Mouse (Mus musculus) myocyte (in vitro differentiated cells): ENCODE results near the gene Hoxc9. TPM values are rescaled to one million over a fixed set of nuclear protein-coding genes. Genes with fewer than 3 reads are reported as not detected.
A peak's percentile ranks its signal among the peaks of the same experiment; 100 is the strongest.

Experiments
- H3K27me3 ChIP-seq: one replicate; pipeline ENCODE4 v1.6.1; 2011; ENCODE audit not compliant: control insufficient read depth, insufficient read depth, insufficient read length
- H3K36me3 ChIP-seq: one replicate; pipeline ENCODE4 v1.6.1; 2011; ENCODE audit not compliant: control insufficient read depth, insufficient read depth
- H3K4me2 ChIP-seq: one replicate; pipeline ENCODE4 v1.6.1; 2011; ENCODE audit warnings: low read depth, control low read depth
- H3K4me3 ChIP-seq: one replicate; pipeline ENCODE4 v1.5.1; 2011; ENCODE audit warnings: mild to moderate bottlenecking, control low read depth, moderate library complexity
- H3K79me2 ChIP-seq: one replicate; pipeline ENCODE4 v1.6.1; 2011; ENCODE audit not compliant: control insufficient read depth, insufficient read depth
- H3ac ChIP-seq: one replicate; pipeline ENCODE4 v1.6.1; 2011; ENCODE audit not compliant: control insufficient read depth, insufficient read length
- CEBPB ChIP-seq: IDR thresholded peaks from 2 replicates; pipeline ENCODE4 v1.6.1; 2011; ENCODE audit warnings: mild to moderate bottlenecking, moderate library complexity; ENCODE audit not compliant: poor library complexity, insufficient read depth, severe bottlenecking
- E2F4 ChIP-seq: IDR thresholded peaks from one replicate; pipeline ENCODE4 v1.6.1; 2011; ENCODE audit warnings: mild to moderate bottlenecking, control low read depth, moderate library complexity; ENCODE audit not compliant: insufficient read depth
- MAX ChIP-seq: IDR thresholded peaks from one replicate; pipeline ENCODE4 v1.6.1; 2011; ENCODE audit warnings: low read depth, mild to moderate bottlenecking, control low read depth
- MYOD1 ChIP-seq, 3 experiments: IDR thresholded peaks; one replicate each; pipeline ENCODE4 v1.6.1; 2011; ENCODE audit warnings: control low read depth in 2 of 3, low read depth in 2 of 3, mild to moderate bottlenecking in 2 of 3, moderate library complexity in 1 of 3; ENCODE audit not compliant: insufficient read length in 2 of 3, control insufficient read depth in 1 of 3
- MYOG ChIP-seq, 3 experiments: IDR thresholded peaks; one replicate each; pipeline ENCODE4 v1.6.1; 2011; ENCODE audit warnings: control low read depth in 2 of 3, low read depth in 2 of 3, mild to moderate bottlenecking in 2 of 3; ENCODE audit not compliant: insufficient read length in 2 of 3, control insufficient read depth in 1 of 3, insufficient read depth in 1 of 3
- POLR2A ChIP-seq: IDR thresholded peaks from one replicate; pipeline ENCODE4 v1.6.1; 2011; ENCODE audit warnings: low read depth, mild to moderate bottlenecking, control low read depth, moderate library complexity; ENCODE audit not compliant: insufficient read length
- POLR2AphosphoS2 ChIP-seq: IDR thresholded peaks from one replicate; pipeline ENCODE4 v1.6.1; 2011; ENCODE audit warnings: low read depth, control low read depth; ENCODE audit not compliant: insufficient read length
- REST ChIP-seq: IDR thresholded peaks from one replicate; pipeline ENCODE4 v1.6.1; 2011; ENCODE audit warnings: mild to moderate bottlenecking, control low read depth, moderate library complexity; ENCODE audit not compliant: insufficient read depth, insufficient read length
- SRF ChIP-seq: IDR thresholded peaks from one replicate; pipeline ENCODE4 v1.6.1; 2011; ENCODE audit warnings: low read depth; ENCODE audit not compliant: control insufficient read depth, insufficient read length
- TCF12 ChIP-seq: IDR thresholded peaks from one replicate; pipeline ENCODE4 v1.6.1; 2011; ENCODE audit warnings: mild to moderate bottlenecking, control low read depth; ENCODE audit not compliant: poor library complexity, insufficient read depth, severe bottlenecking
- TCF3 ChIP-seq: IDR thresholded peaks from one replicate; pipeline ENCODE4 v1.6.1; 2011; ENCODE audit warnings: low read depth, control low read depth; ENCODE audit not compliant: insufficient read length
- USF1 ChIP-seq: IDR thresholded peaks from one replicate; pipeline ENCODE4 v1.6.1; 2011; ENCODE audit warnings: low read depth, mild to moderate bottlenecking, control low read depth, moderate library complexity
- polyA plus RNA-seq: library from polyadenylated mRNA; unstranded; fragments of >200 nt; fragmentation: generic; extraction: Trizol; gene quantifications from one replicate; pipeline ENCODE4 v1.2.1, GENCODE M21; 2012; ENCODE audit warnings: missing spikeins

The Hoxc9 gene
- polyA plus RNA-seq, 1 experiment = 10.5 TPM

GRCm38 (mm10) chr15:103021544-103021943 lies 45.3 kb downstream of the Hoxc9 start:
- Histone ChIP-seq H3K4me3 (no peak overlapping the region), H3K4me2 (no peak overlapping the region), H3K36me3 (no peaks in the 10 kb centered on the region), H3ac (no peak overlapping the region), H3K27me3 (no peaks in the 10 kb centered on the region), H3K79me2 (no peaks in the 10 kb centered on the region)
- TF ChIP-seq MYOG (IDR thresholded peaks at IDR 0.05; ENCODE audit: control insufficient read depth in 1 of 3, insufficient read depth in 1 of 3, insufficient read length in 2 of 3, low read depth in 2 of 3) (no peak), MYOD1 (IDR thresholded peaks at IDR 0.05; ENCODE audit: control insufficient read depth in 1 of 3, insufficient read length in 2 of 3, low read depth in 2 of 3) (no peak), TCF3 (no peak), REST (no peak), SRF (no peak), POLR2AphosphoS2 (no peak), TCF12 (no peak)

DNA sequence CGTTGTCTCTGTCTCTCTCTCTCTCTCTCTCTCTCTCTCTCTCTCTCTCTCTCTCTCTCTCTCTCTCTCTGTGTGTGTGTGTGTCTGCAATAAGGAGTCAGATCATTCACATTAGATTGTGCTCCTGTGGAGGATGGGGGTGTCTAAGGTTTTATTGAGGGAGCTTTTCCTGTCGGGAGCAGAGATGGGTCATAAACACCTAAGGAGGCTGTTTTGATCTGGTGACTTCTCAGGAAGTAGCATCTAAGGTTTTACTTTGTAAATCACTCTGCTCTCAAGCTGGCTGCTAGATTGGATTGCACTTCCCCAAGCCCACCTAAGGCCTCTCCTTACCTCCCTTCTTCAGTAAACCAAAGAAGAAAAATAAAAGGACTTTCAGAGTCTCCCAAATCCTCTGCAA lies 47.9 kb downstream of the Hoxc9 start:
- H3K4me2 ChIP-seq = no peak overlapping the region
- no peak for TF ChIP-seq CEBPB
- TF ChIP-seq E2F4 = no peak
- no peak for TF ChIP-seq MAX
- TF ChIP-seq MYOG (IDR thresholded peaks at IDR 0.05; ENCODE audit: control insufficient read depth in 1 of 3, insufficient read depth in 1 of 3, insufficient read length in 2 of 3, low read depth in 2 of 3) = no peak
- no peak for TF ChIP-seq REST
- H3K79me2 ChIP-seq = no peaks in the 10 kb centered on the region
- no peaks in the 10 kb centered on the region for H3K36me3 ChIP-seq
- no peak overlapping the region for H3ac ChIP-seq
- no peaks in the 10 kb centered on the region for H3K27me3 ChIP-seq
- no peak overlapping the region for H3K4me3 ChIP-seq

DNA sequence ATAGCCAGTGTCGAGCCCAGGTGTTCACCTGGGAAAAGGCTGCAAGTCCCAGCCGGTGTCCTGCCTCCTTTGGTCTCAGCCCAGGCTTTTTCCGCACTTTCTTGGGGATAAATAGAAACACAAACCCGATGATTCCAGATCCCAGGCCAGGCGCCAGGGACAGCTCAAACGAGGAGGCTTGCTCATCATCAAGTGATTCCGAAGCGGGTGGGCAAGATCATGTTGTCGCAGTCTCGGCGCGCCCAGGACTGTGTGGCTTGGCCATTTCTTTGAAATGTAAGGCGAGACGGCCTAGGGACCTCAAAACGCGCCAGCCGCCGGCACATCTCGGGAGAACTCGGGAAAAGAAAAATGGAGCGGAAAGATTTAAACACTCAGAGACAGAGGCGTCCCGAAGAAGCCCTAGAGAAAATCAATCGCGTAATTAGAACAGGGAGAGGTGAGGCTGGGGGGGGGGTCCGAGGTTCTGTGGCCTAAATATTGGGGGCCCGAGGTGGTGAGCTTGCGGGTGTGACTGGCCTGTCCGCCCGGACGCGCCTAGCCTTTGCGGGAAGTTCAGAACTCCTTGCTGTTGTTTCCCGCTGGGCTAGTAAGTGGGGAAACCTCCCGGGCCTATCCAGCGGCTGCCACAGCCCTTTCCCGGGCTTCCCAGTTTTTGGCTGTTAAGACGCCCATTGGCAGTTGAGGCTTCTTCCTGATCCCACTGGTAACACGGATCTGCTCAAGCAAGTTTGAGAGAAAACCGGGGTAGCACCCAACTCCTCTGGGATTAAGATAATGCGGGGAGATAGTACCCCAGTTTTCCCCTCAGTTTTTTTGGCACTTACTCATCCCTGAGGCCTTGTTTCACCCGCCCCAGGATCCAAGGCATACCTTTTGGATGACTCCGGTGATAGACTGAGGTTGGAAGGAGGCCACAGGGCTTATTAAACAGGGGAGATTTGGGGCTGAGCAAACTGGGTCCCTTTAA lies 51.3 kb downstream of the Hoxc9 start:
- Histone ChIP-seq H3K36me3 (no peaks in the 10 kb centered on the region), H3K4me3 (peak overlapping the region; percentile 27), H3K27me3 (no peaks in the 10 kb centered on the region), H3K79me2 (no peaks in the 10 kb centered on the region), H3ac (peak overlapping the region; percentile 23), H3K4me2 (peak overlapping the region; percentile 82)
- TF ChIP-seq SRF = no peak
- TF ChIP-seq POLR2A = peak; percentile 44
- no peak for TF ChIP-seq MYOG (IDR thresholded peaks at IDR 0.05; ENCODE audit: control insufficient read depth in 1 of 3, insufficient read depth in 1 of 3, insufficient read length in 2 of 3, low read depth in 2 of 3)
- TF ChIP-seq CEBPB = no peak

GRCm38 (mm10) chr15:103028916-103029512 lies 52.8 kb downstream of the Hoxc9 start:
- no peak overlapping the region for H3K4me2 ChIP-seq
- H3K36me3 ChIP-seq = no peaks in the 10 kb centered on the region
- H3K79me2 ChIP-seq = no peaks in the 10 kb centered on the region
- no peak for TF ChIP-seq MYOG (IDR thresholded peaks at IDR 0.05; ENCODE audit: control insufficient read depth in 1 of 3, insufficient read depth in 1 of 3, insufficient read length in 2 of 3, low read depth in 2 of 3)
- no peak for TF ChIP-seq TCF12
- TF ChIP-seq SRF = no peak
- no peak for TF ChIP-seq E2F4
- TF ChIP-seq POLR2AphosphoS2 = no peak
- no peak for TF ChIP-seq REST
- no peak for TF ChIP-seq CEBPB
- TF ChIP-seq TCF3 = no peak
- TF ChIP-seq MAX = no peak
- TF ChIP-seq MYOD1 (IDR thresholded peaks at IDR 0.05; ENCODE audit: control insufficient read depth in 1 of 3, insufficient read length in 2 of 3, low read depth in 2 of 3) = no peak
- TF ChIP-seq USF1 = no peak
- TF ChIP-seq POLR2A = no peak
- no peaks in the 10 kb centered on the region for H3K27me3 ChIP-seq
- H3ac ChIP-seq = no peak overlapping the region
- H3K4me3 ChIP-seq = no peak overlapping the region

DNA sequence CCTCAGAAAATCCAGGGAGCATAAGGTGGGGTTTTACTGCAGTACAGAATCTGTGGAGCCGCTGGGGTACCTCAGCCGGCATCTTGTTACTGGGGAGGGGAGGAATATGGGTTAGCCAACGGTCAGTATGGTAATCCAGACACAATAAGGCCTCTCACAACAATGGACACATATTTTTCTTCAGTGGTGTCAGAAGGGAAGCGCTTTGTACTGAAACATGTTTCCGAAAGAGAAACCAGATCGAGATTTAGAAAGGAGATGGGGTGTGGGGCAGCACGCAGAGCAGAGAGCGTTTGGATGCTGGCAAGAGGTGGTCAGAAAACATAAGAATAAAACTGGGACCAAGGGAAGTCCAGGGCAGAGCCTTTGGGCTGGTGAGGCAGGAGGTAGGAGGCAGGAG lies 53.9 kb downstream of the Hoxc9 start:
- TF ChIP-seq MYOD1 (IDR thresholded peaks at IDR 0.05; ENCODE audit: control insufficient read depth in 1 of 3, insufficient read length in 2 of 3, low read depth in 2 of 3) (no peak), TCF12 (no peak), USF1 (no peak)
- Histone ChIP-seq H3K4me3 (no peak overlapping the region), H3K27me3 (no peaks in the 10 kb centered on the region), H3K4me2 (no peak overlapping the region), H3K79me2 (no peaks in the 10 kb centered on the region), H3ac (no peak overlapping the region), H3K36me3 (no peaks in the 10 kb centered on the region)
